Comparison of ENCODE assay signal across 9 mouse cellular contexts in the genomic region with DNA sequence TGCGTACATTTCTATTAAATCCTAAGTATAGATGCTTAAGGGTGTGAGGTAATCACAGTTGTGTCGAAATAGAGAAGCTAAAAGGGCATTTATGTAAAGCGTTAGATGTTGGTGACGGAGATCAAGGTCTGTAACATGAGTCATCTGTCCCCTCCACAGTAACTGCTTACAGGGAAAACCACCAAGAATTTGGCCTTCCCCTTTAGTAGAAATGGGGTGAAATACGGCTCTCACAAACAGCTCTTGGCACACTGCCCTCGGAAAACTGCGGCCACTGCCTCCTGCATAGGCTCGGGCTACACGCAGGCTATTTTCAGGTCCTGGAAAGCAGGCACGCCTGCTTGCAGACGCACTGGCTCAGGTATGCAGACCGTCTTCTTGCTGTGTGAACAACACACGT. TPM values are rescaled to one million over a fixed set of nuclear protein-coding genes. Genes with fewer than 3 reads are reported as not detected.
DNase-seq lines count a peak whose midpoint lies in the region; ATAC-seq and TF ChIP-seq lines count a peak whose summit lies in the region.
"Had no signal": no experiment of that assay in that cellular context is flagged by ENCODE, and none has a peak within 500 bp of the region (broad histone marks: within the 10 kb centered on the region; RNA-seq: fewer than 3 reads in every experiment).

No protein-coding gene starts in this region.

- 33% methylated on average over 13 of the region's 13 CpGs for WGBS in intestine, postnatal 0 days

- ATAC-seq in intestine, postnatal 0 days, result no peak

- H3K9me3 ChIP-seq in intestine, postnatal 0 days (ENCODE audit: control insufficient read depth), result no peaks in the 10 kb centered on the region

- H3K27ac ChIP-seq in intestine, postnatal 0 days (ENCODE audit: low read depth, low read length), result no peak overlapping the region

- H3K4me2 ChIP-seq in intestine, postnatal 0 days (replicated peaks; ENCODE audit: low read depth), result peak overlapping the region; percentile 21; the same call in 1 of the 2 replicates

- peak; percentile 20 for DNase-seq in cerebellum, adult 11-12 months
- no peak for DNase-seq in cerebellum, adult 11 months
- peak; percentile 94 for DNase-seq in adrenal gland, adult 8-10 months
- DNase-seq in gastrocnemius, adult 8-10 months (ENCODE audit: low spot score in 2 of 2), result peak; percentile 49 to 58
- peak; percentile 79 for DNase-seq in lung, postnatal 4 days
- DNase-seq in spleen, adult 12 weeks (ENCODE audit: low spot score), result no peak
- DNase-seq in spleen, postnatal 14 days (ENCODE audit: low spot score in 2 of 2), result no peak

- H3K4me3 ChIP-seq in intestine, postnatal 0 days (ENCODE audit: low read depth, low read length), result no peak overlapping the region

- H3K4me1 ChIP-seq in intestine, postnatal 0 days (replicated peaks; ENCODE audit: control insufficient read depth, insufficient read depth, low read length), result no peaks in the 10 kb centered on the region

- H3K36me3 ChIP-seq in intestine, postnatal 0 days (ENCODE audit: control insufficient read depth, insufficient read depth), result no peaks in the 10 kb centered on the region

- H3K9ac ChIP-seq in intestine, postnatal 0 days (ENCODE audit: low read depth, low read length), result no peak overlapping the region

- TF ChIP-seq CTCF in intestine, postnatal 0 days (IDR thresholded peaks at IDR 0.05; ENCODE audit: low read depth), result no peak

- H3K27me3 ChIP-seq in intestine, postnatal 0 days (replicated peaks; ENCODE audit: control insufficient read depth, insufficient read depth, low read length), result no peaks in the 10 kb centered on the region; the same call in 1 of the 2 replicates

RNA-seq across cellular contexts. Expression of a gene that starts 34.1 kb away (rescaled TPM):
- 1 to 10 TPM in 2 of 4 experiments, under 1 TPM in 2; 0.66 to 2.5 (median 0.94) TPM for total RNA-seq in adrenal gland, adult 8-10 months (2022)
- 10 to 100 TPM; 55.3 to 81.4 (median 68.5) TPM for total RNA-seq in gastrocnemius, adult 8-10 months (2022)
- 16.6 and 16.9 TPM in 2 replicates for polyA plus RNA-seq in intestine, postnatal 0 days (2015; fragmentation: Nextera tagmentation; extraction: Ambion mirVana)

RNA-seq across cellular contexts. Expression of a gene that starts 36.8 kb away (rescaled TPM):
- total RNA-seq in adrenal gland, adult 8-10 months (2022), result 10 to 100 TPM; 12.0 to 56.7 (median 30.9) TPM
- 1 to 10 TPM; 2.5 to 4.7 (median 3.6) TPM for total RNA-seq in gastrocnemius, adult 8-10 months (2022)
- 1.6 and 1.8 TPM in 2 replicates for polyA plus RNA-seq in intestine, postnatal 0 days (2015; fragmentation: Nextera tagmentation; extraction: Ambion mirVana)

RNA-seq across cellular contexts. Expression of a gene that starts 49.3 kb away (rescaled TPM):
- total RNA-seq in adrenal gland, adult 8-10 months (2022), result under 1 TPM in 1 of 4 experiments, not detected in 3; 0.97 TPM
- not detected for total RNA-seq in gastrocnemius, adult 8-10 months (2022)
- 0.38 TPM in 1 of 2 replicates, not detected in the other for polyA plus RNA-seq in intestine, postnatal 0 days (2015; fragmentation: Nextera tagmentation; extraction: Ambion mirVana)
- total RNA-seq: left cerebral cortex, postnatal 14 days had no signal

RNA-seq across cellular contexts. Expression of a gene that starts 49.4 kb away (rescaled TPM):
- total RNA-seq in adrenal gland, adult 8-10 months (2022), result 100 to 1,000 TPM; 171 to 378 (median 215) TPM
- total RNA-seq in gastrocnemius, adult 8-10 months (2022), result 100 to 1,000 TPM; 115 to 194 (median 149) TPM
- 557 and 587 TPM in 2 replicates for polyA plus RNA-seq in intestine, postnatal 0 days (2015; fragmentation: Nextera tagmentation; extraction: Ambion mirVana)

RNA-seq across cellular contexts. Expression of a gene that starts 54.2 kb away (rescaled TPM):
- 1 to 10 TPM in 1 of 4 experiments, under 1 TPM in 3; 0.38 to 1.0 (median 0.46) TPM for total RNA-seq in adrenal gland, adult 8-10 months (2022)
- not detected for total RNA-seq in gastrocnemius, adult 8-10 months (2022)
- polyA plus RNA-seq in intestine, postnatal 0 days (2015; fragmentation: Nextera tagmentation; extraction: Ambion mirVana), result 0.88 and 1.0 TPM in 2 replicates

Comparison
In these comparisons a context has a peak if more than half of its experiments do, and no peak if none do; other contexts are left out.
1. DNase-seq: peak in cerebellum, adult 11-12 months (single experiment), adrenal gland, adult 8-10 months (single experiment), gastrocnemius, adult 8-10 months (2 of 2) and lung, postnatal 4 days (2 of 2); none in cerebellum, adult 11 months (single experiment), spleen, adult 12 weeks (single experiment) and spleen, postnatal 14 days (0 of 2).
2. RNA of a gene that starts 34.1 kb away (total RNA-seq): 55.3 to 81.4 TPM in gastrocnemius, adult 8-10 months; 0.66 to 2.5 TPM in adrenal gland, adult 8-10 months; every median in the first group is over 10 times any median in the second.